Mouse (Mus musculus): ENCODE measurements around the gene Ccdc51. TPM values are rescaled to one million over a fixed set of nuclear protein-coding genes. Genes with fewer than 3 reads are reported as not detected.
"Not testable (repeated sequence)": the region's sequence is repeated elsewhere in the genome, so short reads cannot be mapped to it uniquely, and the experiment has no call there.

Gene Ccdc51
- total RNA-seq, 4 experiments from 2014 or later: 6.8 to 8.0 (median 7.7) TPM

DNA sequence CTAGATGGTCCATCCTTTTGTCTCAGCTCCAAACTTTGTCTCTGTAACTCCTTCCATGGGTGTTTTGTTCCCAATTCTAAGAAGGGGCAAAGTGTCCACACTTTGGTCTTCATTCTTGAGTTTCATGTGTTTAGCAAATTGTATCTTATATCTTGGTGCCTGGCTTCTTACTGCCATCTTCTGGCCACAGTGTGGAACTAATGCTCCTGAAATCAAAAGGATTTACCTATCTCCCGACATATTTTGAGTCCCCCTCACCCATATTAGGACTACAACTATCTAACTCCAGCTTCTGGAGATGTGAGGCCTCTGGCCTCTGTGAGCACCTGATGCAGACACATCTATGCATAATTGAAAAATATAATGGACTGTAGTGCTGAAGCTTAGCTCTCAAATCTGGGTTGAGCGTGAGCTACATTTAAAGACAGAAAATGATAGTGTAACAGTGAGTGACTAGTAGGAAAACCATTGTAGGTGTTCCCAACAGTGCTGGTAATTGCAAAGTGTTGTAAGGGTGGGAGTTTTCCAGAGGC is 40.3 kb downstream of the Ccdc51 start:
- DNase-seq (ENCODE audit: low spot score in 2 of 2): no peak

DNA sequence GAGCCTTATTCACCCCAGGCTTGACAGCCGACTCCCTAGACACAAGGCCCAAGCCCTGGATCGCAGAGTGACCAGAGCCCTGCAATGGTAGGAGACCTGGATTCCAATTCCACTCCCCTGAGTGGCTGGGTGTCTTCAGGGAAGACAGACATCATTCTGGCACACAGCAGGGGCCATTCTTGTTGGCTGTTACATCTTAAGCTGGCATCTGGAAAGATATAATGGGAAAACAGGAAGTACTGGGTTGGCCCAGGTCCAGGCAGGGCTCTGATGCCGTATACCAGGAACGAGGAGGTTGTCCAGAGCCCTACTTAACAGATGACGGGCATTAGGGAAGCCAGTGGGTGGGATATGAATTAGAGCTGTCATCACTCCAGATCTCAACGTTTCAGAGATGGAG is 41.0 kb downstream of the Ccdc51 start:
- DNase-seq (ENCODE audit: low spot score in 2 of 2): no peak

DNA sequence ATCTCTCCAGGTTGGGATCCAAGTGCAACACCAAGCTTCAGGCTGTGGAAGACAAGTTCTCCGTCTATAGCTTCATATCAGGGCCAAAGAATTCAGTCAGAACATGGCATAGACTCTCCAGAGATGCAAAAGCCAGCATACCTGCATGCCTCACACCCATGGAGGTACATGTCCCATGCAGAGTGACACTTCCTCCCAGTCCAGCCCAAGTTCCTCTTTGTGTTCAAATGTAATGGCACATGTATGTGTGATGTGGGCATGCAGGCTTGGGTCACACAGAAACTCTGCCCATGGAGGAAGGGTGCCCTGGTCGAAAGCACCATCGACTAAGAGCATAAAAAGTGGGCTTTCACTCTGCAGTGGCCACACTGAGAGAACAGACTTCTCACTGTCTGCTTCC is 41.9 kb downstream of the Ccdc51 start:
- no peak for DNase-seq (ENCODE audit: low spot score in 2 of 2)

DNA sequence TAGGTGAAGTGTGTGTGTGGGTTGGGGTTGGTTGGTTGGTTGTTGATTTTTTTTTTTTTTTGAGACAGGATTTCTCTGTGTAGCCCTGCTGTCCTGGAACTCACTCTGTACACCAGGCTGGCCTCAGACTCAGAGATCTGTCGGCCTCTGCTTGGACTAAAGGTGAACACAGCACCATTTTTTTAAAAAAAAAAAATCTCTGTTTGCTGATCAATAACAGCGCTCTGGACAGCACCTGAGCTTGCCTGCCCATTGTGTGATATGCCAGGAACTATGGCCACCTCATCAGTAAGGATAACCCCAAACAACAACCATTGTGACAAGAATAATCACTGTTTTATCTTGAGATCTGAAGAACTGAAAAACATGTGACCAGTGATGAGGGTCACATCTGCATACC is 42.8 kb downstream of the Ccdc51 start:
- DNase-seq (ENCODE audit: low spot score in 2 of 2): no peak

DNA sequence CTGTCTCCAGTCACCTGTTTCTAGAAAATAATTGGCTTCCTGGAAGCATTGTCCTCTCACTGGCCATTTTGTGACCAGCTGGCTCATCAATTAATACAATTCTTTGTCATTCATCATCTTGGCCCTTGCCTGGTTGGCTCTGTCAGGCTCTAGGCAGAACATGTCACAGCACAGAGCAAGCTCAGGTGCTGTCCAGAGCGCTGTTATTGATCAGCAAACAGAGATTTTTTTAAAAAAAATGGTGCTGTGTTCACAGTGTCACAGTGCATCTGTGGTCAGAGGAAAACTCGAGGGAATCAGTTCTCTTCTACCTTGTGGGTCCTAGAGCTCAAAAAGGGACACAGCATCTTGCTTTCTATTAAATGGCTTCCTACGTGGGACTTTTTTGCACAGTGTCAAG is 43.2 kb downstream of the Ccdc51 start:
- DNase-seq (ENCODE audit: low spot score in 2 of 2): no peak

DNA sequence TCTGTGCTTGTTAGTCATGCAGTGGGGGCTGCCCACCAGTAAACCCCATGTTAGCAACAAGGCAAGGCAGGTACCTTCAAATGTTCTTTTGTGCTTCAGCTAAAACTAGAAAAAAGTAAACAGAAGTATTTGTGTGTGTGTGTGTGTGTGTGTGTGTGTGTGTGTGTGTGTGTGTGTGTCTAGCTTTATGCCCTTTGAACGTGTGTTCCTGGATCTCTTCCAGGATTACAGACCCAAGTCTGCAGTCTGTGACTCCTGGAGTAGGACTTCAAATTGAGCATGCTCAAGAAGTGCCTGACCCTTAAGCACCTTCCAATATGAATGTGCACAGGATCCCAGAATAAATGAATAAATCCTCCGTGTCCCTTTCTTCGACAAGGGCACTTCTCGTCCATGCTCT is 44.8 kb downstream of the Ccdc51 start:
- DNase-seq (ENCODE audit: low spot score in 2 of 2): no peak

DNA sequence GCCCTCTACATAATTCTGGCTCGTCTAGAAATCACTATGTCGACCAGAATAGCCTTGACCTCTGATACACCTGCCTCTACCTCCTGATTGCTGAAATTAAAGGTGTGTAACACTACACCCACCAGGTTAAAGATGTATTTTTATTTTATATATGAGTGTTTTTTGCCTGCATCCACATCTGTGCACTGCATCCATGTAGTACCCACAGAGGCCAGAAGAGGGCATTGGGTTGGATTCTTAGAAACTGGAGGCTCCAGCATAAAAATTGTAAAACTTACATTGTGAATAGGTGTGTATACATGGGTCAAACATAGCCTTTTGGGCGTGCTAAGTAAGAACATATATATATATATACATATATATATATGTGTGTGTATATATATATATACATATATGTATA is 45.9 kb downstream of the Ccdc51 start:
- DNase-seq (ENCODE audit: low spot score in 2 of 2): no peak

DNA sequence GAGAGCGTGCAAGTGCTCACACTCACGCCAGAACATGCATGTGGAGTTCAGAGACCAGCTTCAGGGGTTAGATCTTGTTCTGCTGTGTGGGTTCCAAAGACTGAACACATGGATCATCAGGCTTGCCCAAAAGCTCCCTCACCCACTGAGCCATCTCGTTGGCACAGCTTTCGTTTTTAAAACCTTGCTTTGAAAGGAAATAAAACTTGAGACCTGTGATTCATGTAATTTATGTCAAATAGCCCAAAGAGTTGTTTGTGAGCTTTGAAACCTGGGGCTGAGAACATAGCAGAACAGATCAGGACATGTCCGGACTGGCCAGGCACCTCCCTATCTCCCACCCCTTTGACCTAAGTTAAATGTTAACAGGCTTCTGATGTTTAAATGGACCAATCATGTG is 47.8 kb downstream of the Ccdc51 start:
- DNase-seq (ENCODE audit: low spot score in 2 of 2): no peak

DNA sequence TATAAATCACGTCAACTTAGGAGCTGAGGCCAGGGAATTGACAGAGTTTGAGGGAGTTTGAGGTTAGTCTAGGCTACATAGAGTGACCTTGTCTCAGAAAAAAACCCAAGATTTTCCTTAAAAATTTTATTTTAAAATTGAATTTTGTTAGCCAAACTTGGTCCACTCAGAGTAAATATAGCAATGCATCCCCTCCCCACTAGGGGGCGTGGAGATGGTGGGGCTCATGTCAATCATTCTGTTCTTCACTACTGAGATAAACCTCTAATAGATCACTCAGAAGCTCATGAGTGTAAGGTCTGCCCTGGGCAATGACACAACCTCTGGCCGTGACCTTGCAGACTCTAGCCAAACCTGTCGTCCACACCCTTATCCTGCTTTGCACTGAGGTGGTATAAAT is 58.1 kb downstream of the Ccdc51 start:
- not testable (repeated sequence) for DNase-seq (ENCODE audit: low spot score in 2 of 2)

Other genes starting within 250 kb of the Ccdc51 start
- gene Slc26a6, start 229.2 kb upstream of the Ccdc51 start, total RNA-seq (2022): 10 to 100 TPM; 10.9 to 21.0 (median 16.6) TPM
- gene Tmem89, start 167.9 kb upstream of the Ccdc51 start, total RNA-seq (2022): under 1 TPM in 2 of 4 experiments, not detected in 2; 0.37 to 0.61 TPM
- gene Uqcrc1, start 145.9 kb upstream of the Ccdc51 start, total RNA-seq (2022): 100 to 1,000 TPM; 355 to 385 (median 380) TPM
- 1 to 10 TPM; 1.5 to 2.7 (median 2.1) TPM for gene Col7a1, start 128.9 kb upstream of the Ccdc51 start, total RNA-seq (2022)
- gene Ucn2, start 96.5 kb upstream of the Ccdc51 start, total RNA-seq (2022): under 1 TPM in 2 of 4 experiments, not detected in 2; 0.33 to 0.53 TPM
- 10 to 100 TPM; 15.0 to 17.6 (median 15.2) TPM for gene Pfkfb4, start 90.7 kb upstream of the Ccdc51 start, total RNA-seq (2022)
- 10 to 100 TPM; 81.8 to 96.8 (median 91.6) TPM for gene Shisa5, start 43.9 kb upstream of the Ccdc51 start, total RNA-seq (2022)
- gene Trex1, start 22.8 kb upstream of the Ccdc51 start, total RNA-seq (2022): 10 to 100 TPM; 11.8 to 17.1 (median 14.0) TPM
- 10 to 100 TPM; 24.7 to 31.7 (median 27.3) TPM for gene Atrip, start 8.4 kb upstream of the Ccdc51 start, total RNA-seq (2022)
- 100 to 1,000 TPM; 291 to 329 (median 323) TPM for gene Tma7, start 94 bp downstream of the Ccdc51 start, total RNA-seq (2022)
- gene Plxnb1, start 12.9 kb downstream of the Ccdc51 start, total RNA-seq (2022): 10 to 100 TPM; 65.5 to 74.0 (median 67.1) TPM
- not detected for gene Fbxw21, start 79.5 kb downstream of the Ccdc51 start, total RNA-seq (2022)
- not detected for gene Fbxw13, start 113.5 kb downstream of the Ccdc51 start, total RNA-seq (2022)
- gene Fbxw20, start 152.3 kb downstream of the Ccdc51 start, total RNA-seq (2022): not detected
- not detected for gene Fbxw14, start 205.2 kb downstream of the Ccdc51 start, total RNA-seq (2022)

Measured in left cerebral cortex, adult 8-10 months (tissue).